Mouse (Mus musculus) cortical plate, adult 2 months (tissue): Measurements from ENCODE around the gene Tpte. TPM values are rescaled to one million over a fixed set of nuclear protein-coding genes. Genes with fewer than 3 reads are reported as not detected.

Experiments used
- H3K27ac ChIP-seq: fragments of 200-500 bp; 2 replicates; pipeline ENCODE4 v1.5.1; 2012; ENCODE audit warnings: low read length, control low read depth, inconsistent platforms; ENCODE audit not compliant: insufficient read depth
- H3K4me1 ChIP-seq: fragments of 200-500 bp; 2 replicates; pipeline ENCODE4 v1.6.1; 2011; ENCODE audit warnings: low read length; ENCODE audit not compliant: control insufficient read depth, insufficient read depth
- H3K4me3 ChIP-seq: fragments of 200-500 bp; 2 replicates; pipeline ENCODE4 v1.5.1; 2011; ENCODE audit warnings: mild to moderate bottlenecking, low read length, control low read depth; ENCODE audit not compliant: insufficient read depth
- CTCF ChIP-seq: fragments of 200-500 bp; IDR thresholded peaks from 2 replicates; pipeline ENCODE4 v1.5.1; 2011; ENCODE audit warnings: mild to moderate bottlenecking, control low read depth, low read length; ENCODE audit not compliant: insufficient read depth; ENCODE audit errors: extremely low read depth
- POLR2A ChIP-seq: fragments of 200-500 bp; IDR thresholded peaks from 2 replicates; pipeline ENCODE4 v1.6.1; 2011; ENCODE audit warnings: mild to moderate bottlenecking, low read length, control low read depth; ENCODE audit not compliant: insufficient read depth; ENCODE audit errors: extremely low read depth
- polyA plus RNA-seq: library from polyadenylated mRNA; depleted of rRNA; stranded (reverse); fragments of >200 nt; gene quantifications from 2 replicates; pipeline ENCODE4 v1.2.3, GENCODE M21; 2012

The Tpte gene
- polyA plus RNA-seq, 1 experiment = not detected

DNA sequence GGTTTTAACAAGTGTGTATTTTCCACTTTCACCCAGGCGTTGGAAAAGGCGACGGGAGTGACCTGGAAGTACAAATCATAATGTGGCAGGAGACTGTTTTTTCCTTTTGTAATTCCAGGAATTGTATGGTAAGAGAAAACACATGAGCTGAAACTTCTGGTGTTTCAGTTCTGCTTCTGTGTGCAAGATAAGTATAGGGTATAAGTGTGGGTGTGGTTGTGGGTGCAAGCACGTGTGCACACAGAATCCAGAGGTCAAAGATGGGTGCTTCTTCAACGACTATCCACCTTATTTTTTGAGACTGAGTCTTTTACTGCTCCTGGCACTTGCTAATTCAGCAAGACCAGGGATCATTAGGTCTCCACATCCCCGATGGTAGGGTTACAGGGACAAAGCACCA, 76.1 kb downstream of the Tpte start:
- no peaks in the 10 kb centered on the region for H3K4me1 ChIP-seq
- no peak overlapping the region for H3K27ac ChIP-seq
- no peak overlapping the region for H3K4me3 ChIP-seq
- no peak for TF ChIP-seq POLR2A
- TF ChIP-seq CTCF = no peak

DNA sequence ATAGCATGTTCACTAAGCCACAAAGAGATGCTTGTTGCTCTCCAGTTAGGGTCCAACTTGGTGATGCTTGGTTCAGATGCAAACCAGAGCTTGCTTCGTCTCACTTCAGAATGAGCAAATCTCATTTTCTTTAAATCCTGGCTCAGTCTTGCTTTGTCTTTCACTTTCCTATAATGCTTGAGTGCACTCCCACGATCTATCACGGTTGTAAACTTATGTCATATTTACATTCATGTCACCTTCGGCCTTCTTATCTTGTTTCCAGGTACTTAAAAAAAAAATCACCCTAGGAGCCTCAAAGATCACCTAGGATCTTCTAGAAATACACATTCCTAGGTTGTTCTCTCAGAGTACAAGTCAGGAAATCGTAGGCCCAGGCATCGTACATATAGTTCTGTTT, 76.6 kb downstream of the Tpte start:
- TF ChIP-seq POLR2A (no peak), CTCF (no peak)
- no peaks in the 10 kb centered on the region for H3K4me1 ChIP-seq
- H3K27ac ChIP-seq = no peak overlapping the region
- H3K4me3 ChIP-seq = no peak overlapping the region

DNA sequence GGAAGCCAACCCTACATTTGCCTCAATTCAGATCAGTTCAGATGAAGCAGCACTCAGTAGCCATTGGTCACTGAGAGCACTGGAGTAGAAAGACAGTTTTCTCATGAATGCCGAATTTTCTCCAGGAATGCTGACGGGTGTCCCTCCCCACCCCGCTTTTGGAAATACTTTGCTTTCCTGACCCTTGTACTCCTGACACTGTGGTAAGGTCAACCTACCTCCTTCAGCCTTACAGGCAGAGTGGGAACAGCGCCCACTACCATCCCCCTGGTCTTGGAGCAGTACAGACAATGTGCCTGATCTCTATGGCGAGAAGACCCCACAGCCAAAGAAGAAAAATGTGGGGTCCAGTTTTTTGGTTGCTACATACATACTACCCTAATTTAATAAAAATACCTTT, 93.1 kb downstream of the Tpte start:
- H3K27ac ChIP-seq = no peak overlapping the region
- no peak for TF ChIP-seq CTCF
- no peak for TF ChIP-seq POLR2A
- H3K4me3 ChIP-seq = no peak overlapping the region
- H3K4me1 ChIP-seq = no peaks in the 10 kb centered on the region

GRCm38 (mm10) chr8:22376903-22377302, 93.7 kb downstream of the Tpte start:
- Histone ChIP-seq H3K4me1 (no peaks in the 10 kb centered on the region), H3K4me3 (no peak overlapping the region), H3K27ac (no peak overlapping the region)
- TF ChIP-seq POLR2A = no peak
- peak; percentile 37 for TF ChIP-seq CTCF

GRCm38 (mm10) chr8:22380934-22381333, 97.7 kb downstream of the Tpte start:
- Histone ChIP-seq H3K4me3 (no peak overlapping the region), H3K4me1 (no peaks in the 10 kb centered on the region), H3K27ac (no peak overlapping the region)
- TF ChIP-seq CTCF = no peak
- no peak for TF ChIP-seq POLR2A

- no peak overlapping the region for H3K4me3 ChIP-seq
- H3K27ac ChIP-seq = no peak overlapping the region
- no peak for TF ChIP-seq CTCF
- H3K4me1 ChIP-seq = no peaks in the 10 kb centered on the region
These were observed 99.8 kb downstream of the Tpte start for GRCm38 (mm10) chr8:22382824-22383595.

DNA sequence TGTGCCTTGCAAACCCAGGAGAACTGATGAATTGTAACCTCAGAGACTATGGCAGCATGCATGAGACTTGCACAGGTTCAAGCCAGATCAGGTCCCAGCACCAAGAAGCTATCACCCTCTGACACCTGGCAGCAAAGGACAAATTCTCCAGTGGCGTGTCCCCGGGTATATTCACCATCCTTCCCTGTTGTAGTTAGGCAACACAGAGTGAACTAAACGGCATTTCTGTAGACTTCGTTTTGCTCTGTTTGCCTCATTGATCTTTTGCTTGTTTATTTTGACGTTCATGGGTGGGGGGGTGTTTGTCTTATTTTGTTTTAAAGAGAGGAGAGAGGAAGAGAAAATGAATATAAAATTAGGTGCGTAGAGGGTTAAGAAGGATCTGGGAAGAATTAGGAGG, 101.9 kb downstream of the Tpte start:
- no peak overlapping the region for H3K4me3 ChIP-seq
- no peaks in the 10 kb centered on the region for H3K4me1 ChIP-seq
- TF ChIP-seq POLR2A (no peak), CTCF (no peak)
- no peak overlapping the region for H3K27ac ChIP-seq

DNA sequence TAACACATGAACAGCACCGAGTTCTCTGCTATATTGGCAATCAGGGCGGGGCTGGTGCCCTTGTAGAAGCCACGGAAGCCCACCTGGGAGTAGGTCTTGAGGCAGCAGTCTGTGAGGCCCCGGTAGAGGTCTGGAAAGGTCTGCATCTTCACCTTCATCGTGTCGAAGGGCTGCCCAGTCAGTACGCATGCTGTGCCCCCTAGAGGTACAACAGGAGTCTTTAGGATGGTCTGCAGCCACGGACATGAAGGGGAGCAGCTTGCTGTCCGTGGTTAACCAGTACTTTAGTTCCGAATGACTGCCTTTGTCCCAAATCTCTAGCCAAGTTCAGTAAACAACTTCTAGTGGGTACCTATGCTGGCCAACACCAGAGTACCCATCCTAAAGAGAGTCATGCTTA, 106.6 kb downstream of the Tpte start:
- no peak overlapping the region for H3K27ac ChIP-seq
- no peak for TF ChIP-seq CTCF
- no peak for TF ChIP-seq POLR2A
- no peaks in the 10 kb centered on the region for H3K4me1 ChIP-seq
- no peak overlapping the region for H3K4me3 ChIP-seq

- TF ChIP-seq CTCF = no peak
- no peak for TF ChIP-seq POLR2A
- no peak overlapping the region for H3K4me3 ChIP-seq
- no peak overlapping the region for H3K27ac ChIP-seq
- no peaks in the 10 kb centered on the region for H3K4me1 ChIP-seq
These were observed 107.7 kb downstream of the Tpte start for GRCm38 (mm10) chr8:22390766-22391463.

GRCm38 (mm10) chr8:22394471-22394870, 111.2 kb downstream of the Tpte start:
- TF ChIP-seq POLR2A = no peak
- no peak for TF ChIP-seq CTCF

More at GRCm38 (mm10) chr8:22394471-22394870, 111.2 kb downstream of the Tpte start:
- Histone ChIP-seq H3K27ac (no peak overlapping the region), H3K4me3 (no peak overlapping the region), H3K4me1 (no peaks in the 10 kb centered on the region; the same call in 1 of the 2 replicates)
